Mouse (Mus musculus): ENCODE measurements at regions not wholly inside any gene's neighbourhood (a gene's known extent, or its start where the extent isn't known, plus 50 kb on each side); places are given as distances from the start of the nearest gene placed in this dataset.
A peak's percentile ranks its signal among the peaks of the same experiment; 100 is the strongest.

GRCm38 (mm10) chr6:43775525-43775924 is 109.4 kb upstream of the Tpk1 start:
- DNase-seq (ENCODE audit: low spot score in 2 of 2): no peak

- DNase-seq (ENCODE audit: low spot score in 2 of 2): no peak
Observed at GRCm38 (mm10) chr6:43774490-43774889, 108.4 kb upstream of the Tpk1 start.

- DNase-seq (ENCODE audit: low spot score in 2 of 2): no peak
Observed at GRCm38 (mm10) chr6:43773561-43773960, 107.5 kb upstream of the Tpk1 start.

GRCm38 (mm10) chr6:43765958-43766357 is 99.9 kb upstream of the Tpk1 start:
- peak in 1 of 2 experiments; percentile 4 for DNase-seq (ENCODE audit: low spot score in 2 of 2)

Data from spleen, postnatal 36 days (tissue).